Mouse (Mus musculus) MEL (cell line): Measurements from ENCODE around the gene Pla2g3. TPM values are rescaled to one million over a fixed set of nuclear protein-coding genes. Genes with fewer than 3 reads are reported as not detected.

Experiments used
- DNase-seq: peaks from one replicate; pipeline ENCODE4 v3.0.0; 2011; ENCODE audit warnings: low read depth, low spot score
- H3K27ac ChIP-seq: 2 replicates; pipeline ENCODE4 v1.5.1; 2012; ENCODE audit warnings: low read depth, mild to moderate bottlenecking, control low read depth, low read length, moderate library complexity; ENCODE audit not compliant: control insufficient read depth
- H3K27me3 ChIP-seq, 2 experiments: fragments of 150-350 bp in 1 of 2; sonication (generic) in 1 of 2; 2 replicates each; pipeline ENCODE4 v1.6.1; 2012; ENCODE audit warnings: low read length in 2 of 2, mild to moderate bottlenecking in 2 of 2, improper control_type of control experiment in 1 of 2, moderate library complexity in 1 of 2; ENCODE audit not compliant: insufficient read depth in 2 of 2, control insufficient read depth in 1 of 2
- H3K36me3 ChIP-seq, 2 experiments: 2 replicates each; pipeline ENCODE4 v1.6.1; 2012 to 2014; ENCODE audit warnings: low read length in 2 of 2, improper control_type of control experiment in 1 of 2, inconsistent platforms in 1 of 2, mild to moderate bottlenecking in 1 of 2; ENCODE audit not compliant: insufficient read depth in 2 of 2, control insufficient read depth in 1 of 2
- H3K4me1 ChIP-seq, 2 experiments: fragments of 150-350 bp in 1 of 2; sonication (generic) in 1 of 2; 2 replicates each; pipeline ENCODE4 v1.6.1; 2012; ENCODE audit warnings: low read length in 2 of 2, improper control_type of control experiment in 1 of 2, mild to moderate bottlenecking in 1 of 2; ENCODE audit not compliant: insufficient read depth in 2 of 2, control insufficient read depth in 1 of 2
- H3K4me3 ChIP-seq, 2 experiments: fragments of 150-350 bp in 1 of 2; sonication (generic) in 1 of 2; 2 replicates each; pipeline ENCODE4 v1.5.1; 2012; ENCODE audit warnings: low read depth in 2 of 2, low read length in 2 of 2, mild to moderate bottlenecking in 2 of 2, moderate library complexity in 2 of 2, control low read depth in 1 of 2, improper control_type of control experiment in 1 of 2; ENCODE audit not compliant: control insufficient read depth in 1 of 2, insufficient read depth in 1 of 2
- H3K79me2 ChIP-seq: 2 replicates; pipeline ENCODE4 v1.6.1; 2012; ENCODE audit warnings: mild to moderate bottlenecking, low read length, moderate library complexity; ENCODE audit not compliant: control insufficient read depth, poor library complexity, insufficient read depth
- H3K9ac ChIP-seq: 2 replicates; pipeline ENCODE4 v1.6.1; 2012; ENCODE audit warnings: low read depth, mild to moderate bottlenecking, control low read depth, low read length, moderate library complexity; ENCODE audit not compliant: control insufficient read depth, poor library complexity, severe bottlenecking
- H3K9me3 ChIP-seq: fragments of 150-350 bp; sonication (generic); replicated peaks from 2 replicates; pipeline ENCODE4 v1.6.1; 2012; ENCODE audit warnings: mild to moderate bottlenecking, low read length, improper control_type of control experiment, moderate library complexity; ENCODE audit not compliant: insufficient read depth
- BHLHE40 ChIP-seq: IDR thresholded peaks from 2 replicates; pipeline ENCODE4 v1.6.1; 2012; ENCODE audit warnings: low read depth, mild to moderate bottlenecking, inconsistent platforms, low read length, improper control_type of control experiment, borderline replicate concordance
- CTCF ChIP-seq, 3 experiments: IDR thresholded peaks in 2 of 3; conservative IDR thresholded peaks in 1 of 3; 2 replicates each; pipeline ENCODE4 v1.5.1; 2011 to 2012; ENCODE audit warnings: low read length in 3 of 3, low read depth in 2 of 3, mild to moderate bottlenecking in 2 of 3, improper control_type of control experiment in 1 of 3, inconsistent platforms in 1 of 3, mixed read lengths in 1 of 3, moderate library complexity in 1 of 3; ENCODE audit not compliant: control insufficient read depth in 1 of 3, insufficient read depth in 1 of 3, poor library complexity in 1 of 3, severe bottlenecking in 1 of 3
- EP300 ChIP-seq, 2 experiments: IDR thresholded peaks; 2 replicates each; pipeline ENCODE4 v1.6.1; 2011; ENCODE audit warnings: improper control_type of control experiment in 2 of 2, low read length in 2 of 2, low read depth in 1 of 2, mild to moderate bottlenecking in 1 of 2
- HCFC1 ChIP-seq: IDR thresholded peaks from 2 replicates; pipeline ENCODE4 v1.6.1; 2012; ENCODE audit warnings: low read depth, mild to moderate bottlenecking, inconsistent platforms, low read length, improper control_type of control experiment, moderate library complexity
- JUND ChIP-seq: IDR thresholded peaks from 2 replicates; pipeline ENCODE4 v1.6.1; 2011; ENCODE audit warnings: low read depth, mild to moderate bottlenecking, improper control_type of control experiment, low read length
- MAFK ChIP-seq: IDR thresholded peaks from 2 replicates; pipeline ENCODE4 v1.6.1; 2011; ENCODE audit warnings: low read depth, mild to moderate bottlenecking, low read length, improper control_type of control experiment, borderline replicate concordance
- POLR2AphosphoS2 ChIP-seq: IDR thresholded peaks from 2 replicates; pipeline ENCODE4 v1.6.1; 2011; ENCODE audit warnings: low read length, improper control_type of control experiment
- TAL1 ChIP-seq: IDR thresholded peaks from 2 replicates; pipeline ENCODE4 v1.6.1; 2012; ENCODE audit warnings: mild to moderate bottlenecking, inconsistent platforms, low read length, moderate library complexity, mixed read lengths
- UBTF ChIP-seq: IDR thresholded peaks from 2 replicates; pipeline ENCODE4 v1.6.1; 2012; ENCODE audit warnings: low read depth, mild to moderate bottlenecking, inconsistent platforms, low read length, improper control_type of control experiment, moderate library complexity, borderline replicate concordance; ENCODE audit not compliant: insufficient read depth
- ZC3H11A ChIP-seq: IDR thresholded peaks from 2 replicates; pipeline ENCODE4 v1.6.1; 2012; ENCODE audit warnings: low read depth, mild to moderate bottlenecking, inconsistent platforms, low read length, improper control_type of control experiment
- polyA plus RNA-seq, 2 experiments: library from polyadenylated mRNA; stranded (reverse) in 1 of 2; unstranded in 1 of 2; fragments of >175 nt in 1 of 2; fragments of >200 nt in 1 of 2; gene quantifications; 2 replicates each; pipeline versions ENCODE4 v1.2.1 to v1.2.4; 2012; ENCODE audit warnings: low replicate concordance in 2 of 2, low read depth in 1 of 2; ENCODE audit not compliant: insufficient read length in 2 of 2, insufficient read depth in 1 of 2, missing spikeins in 1 of 2
- total RNA-seq: library from RNA; depleted of rRNA; stranded (reverse); fragments of 300-350 nt; gene quantifications from 2 replicates; pipeline ENCODE4 v1.2.3, GENCODE M21; 2012

Gene Pla2g3
- total and polyA plus RNA-seq, 3 experiments: 0.15 to 0.39 TPM; not detected in 1

- H3K4me3 ChIP-seq: no peak overlapping the region
- H3K36me3 ChIP-seq: peaks cover 0 to 3% of the 10 kb centered on the region in 2 experiments; a peak in 1 of 4 replicates
- DNase-seq: no peak
- no peak overlapping the region for H3K9ac ChIP-seq
- H3K4me1 ChIP-seq: no peaks in the 10 kb centered on the region
- H3K27ac ChIP-seq: no peak overlapping the region
- TF ChIP-seq BHLHE40 (0 out of 2 replicates have a peak, but pooled peaks have one; percentile 9), EP300 (IDR thresholded peaks at IDR 0.05; ENCODE audit: low read depth in 1 of 2, low read length in 2 of 2) (no peak), MAFK (no peak)
- no peaks in the 10 kb centered on the region for H3K79me2 ChIP-seq
- H3K9me3 ChIP-seq: no peaks in the 10 kb centered on the region
- H3K27me3 ChIP-seq: no peaks in the 10 kb centered on the region
Measured at GRCm38 (mm10) chr11:3458428-3459104, 29.5 kb upstream of the Pla2g3 start.

- no peaks in the 10 kb centered on the region for H3K27me3 ChIP-seq
- H3K9ac ChIP-seq: no peak overlapping the region
- TF ChIP-seq CTCF (IDR thresholded peaks at IDR 0.05 in 2 of 3, conservative IDR thresholded peaks at IDR 0.05 in 1 of 3; ENCODE audit: control insufficient read depth in 1 of 3, insufficient read depth in 1 of 3, low read depth in 2 of 3, low read length in 3 of 3, poor library complexity in 1 of 3, severe bottlenecking in 1 of 3) (no peak), HCFC1 (no peak), TAL1 (no peak), POLR2AphosphoS2 (no peak), ZC3H11A (no peak), JUND (no peak)
- TF ChIP-seq, all 39 proteins: peak for 0
- no peak for DNase-seq
- H3K4me1 ChIP-seq: no peaks in the 10 kb centered on the region
- H3K4me3 ChIP-seq: no peak overlapping the region
- no peak overlapping the region for H3K27ac ChIP-seq
- no peaks in the 10 kb centered on the region for H3K79me2 ChIP-seq
- H3K36me3 ChIP-seq: 0 out of 4 replicates have a peak, but pooled peaks cover 0 to 2% of the 10 kb centered on the region in 2 experiments
- H3K9me3 ChIP-seq: no peaks in the 10 kb centered on the region
Measured at GRCm38 (mm10) chr11:3459105-3459468, 29.0 kb upstream of the Pla2g3 start.

- H3K9me3 ChIP-seq: no peaks in the 10 kb centered on the region
- H3K27ac ChIP-seq: no peak overlapping the region
- no peak for DNase-seq
- no peak overlapping the region for H3K4me3 ChIP-seq
- H3K79me2 ChIP-seq: no peaks in the 10 kb centered on the region
- no peak for TF ChIP-seq UBTF
- no peak for TF ChIP-seq JUND
- no peaks in the 10 kb centered on the region; a peak in 1 of 4 replicates for H3K27me3 ChIP-seq
- no peaks in the 10 kb centered on the region for H3K4me1 ChIP-seq
- H3K36me3 ChIP-seq: no peaks in the 10 kb centered on the region
- no peak overlapping the region for H3K9ac ChIP-seq
Measured at GRCm38 (mm10) chr11:3462846-3463245, 25.2 kb upstream of the Pla2g3 start.
